Mouse (Mus musculus) hindbrain, embryonic 12.5 days (tissue): Measurements from ENCODE around the gene Flt4. TPM values are rescaled to one million over a fixed set of nuclear protein-coding genes. Genes with fewer than 3 reads are reported as not detected.

Experiments used
- ATAC-seq: fragments of 200-750 bp; cut with Nextera tagmentation; 2 replicates; pipeline ENCODE4 v1.8.0; 2017; ENCODE audit warnings: moderate TSS enrichment; ENCODE audit not compliant: low FRiP score
- H3K27ac ChIP-seq: fragments of 300-500 bp; sonication (generic); 2 replicates; pipeline ENCODE4 v1.5.1; 2016; ENCODE audit warnings: mild to moderate bottlenecking
- H3K27me3 ChIP-seq: fragments of 300-500 bp; sonication (generic); 2 replicates; pipeline ENCODE4 v1.6.1; 2016; ENCODE audit warnings: mild to moderate bottlenecking
- H3K36me3 ChIP-seq: fragments of 300-500 bp; sonication (generic); 2 replicates; pipeline ENCODE4 v1.6.1; 2016; ENCODE audit warnings: mild to moderate bottlenecking
- H3K4me1 ChIP-seq: fragments of 300-500 bp; sonication (generic); 2 replicates; pipeline ENCODE4 v1.6.1; 2016
- H3K4me2 ChIP-seq: fragments of 300-500 bp; sonication (generic); replicated peaks from 2 replicates; pipeline ENCODE4 v1.6.1; 2016; ENCODE audit warnings: mild to moderate bottlenecking
- H3K4me3 ChIP-seq: fragments of 300-500 bp; sonication (generic); 2 replicates; pipeline ENCODE4 v1.5.1; 2016; ENCODE audit warnings: mild to moderate bottlenecking
- H3K9ac ChIP-seq: fragments of 300-500 bp; sonication (generic); 2 replicates; pipeline ENCODE4 v1.6.1; 2016; ENCODE audit warnings: mild to moderate bottlenecking, moderate library complexity
- H3K9me3 ChIP-seq: fragments of 300-500 bp; sonication (generic); replicated peaks from 2 replicates; pipeline ENCODE4 v1.6.1; 2016; ENCODE audit warnings: mild to moderate bottlenecking
- whole genome bisulfite sequencing: fragments of 180-500 bp; shearing (Covaris S2); methylation state at CpG from one replicate; pipeline ENCODE4 v1.1.7; 2016; 5-methylcytosine and 5-hydroxymethylcytosine counted together
- polyA plus RNA-seq: library from polyadenylated mRNA; unstranded; fragments of >200 nt; fragmentation: Nextera tagmentation; extraction: Ambion mirVana; gene quantifications from 2 replicates; pipeline ENCODE4 v1.2.1, GENCODE M21; 2016

Gene Flt4
- polyA plus RNA-seq, 1 experiment from 2014 or later, result 3.3 TPM

DNA sequence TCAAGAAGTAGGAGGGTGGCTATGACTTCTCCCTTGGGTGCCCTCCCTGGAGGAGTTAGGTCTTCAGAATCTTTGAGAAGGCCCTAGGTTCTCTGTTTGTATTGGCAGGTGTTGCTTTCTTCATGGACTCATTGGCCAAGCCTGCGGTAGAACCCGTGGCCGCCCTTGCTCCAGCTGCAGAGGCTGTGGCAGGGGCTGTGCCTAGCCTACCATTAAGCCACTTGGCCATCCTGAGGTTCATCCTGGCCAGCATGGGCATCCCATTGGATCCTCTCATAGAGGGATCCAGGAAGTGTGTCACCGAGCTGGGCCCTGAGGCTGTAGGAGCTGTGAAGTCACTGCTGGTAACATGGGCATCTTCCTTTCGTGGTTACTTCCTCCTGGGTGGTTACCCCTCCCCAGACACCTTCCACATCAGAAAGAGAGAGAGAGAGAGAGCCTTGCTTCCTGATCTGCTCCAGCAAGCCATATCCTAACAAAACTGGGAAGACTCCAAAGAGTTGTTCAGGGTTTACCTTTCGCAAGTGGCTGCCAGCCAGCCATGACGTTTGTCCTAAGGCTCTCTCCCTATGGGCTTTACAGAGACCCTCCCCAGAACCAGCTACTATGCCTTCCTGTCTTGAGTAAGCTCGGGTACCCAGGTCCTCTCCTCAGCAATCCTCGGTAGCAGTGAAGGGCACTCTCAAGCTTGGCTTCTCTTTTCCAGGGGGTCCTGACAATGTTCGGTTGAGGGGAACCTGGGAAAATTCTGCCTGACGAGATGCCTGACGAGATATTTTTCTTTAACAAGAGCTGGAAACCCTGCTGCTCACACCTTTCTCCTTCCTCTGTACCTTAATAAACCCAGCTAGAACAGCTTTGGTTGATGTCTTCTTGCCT is 55.4 kb downstream of the Flt4 start:
- Histone ChIP-seq H3K4me1 (no peaks in the 10 kb centered on the region), H3K4me3 (no peak overlapping the region), H3K4me2 (no peak overlapping the region), H3K27me3 (no peaks in the 10 kb centered on the region), H3K27ac (no peak overlapping the region), H3K9ac (no peak overlapping the region), H3K36me3 (peaks cover 9% of the 10 kb centered on the region), H3K9me3 (no peaks in the 10 kb centered on the region)
- ATAC-seq, result no peak
- 81% methylated on average over 12 of the region's 12 CpGs for WGBS

- H3K36me3 ChIP-seq, result peaks cover 12% of the 10 kb centered on the region
- H3K4me2 ChIP-seq, result no peak overlapping the region
- H3K9ac ChIP-seq, result no peak overlapping the region
- no peak for ATAC-seq
- no peak overlapping the region for H3K4me3 ChIP-seq
- H3K27me3 ChIP-seq, result no peaks in the 10 kb centered on the region
- 88% methylated on average over 4 of the region's 4 CpGs for WGBS
- no peaks in the 10 kb centered on the region for H3K9me3 ChIP-seq
- no peaks in the 10 kb centered on the region for H3K4me1 ChIP-seq
- no peak overlapping the region for H3K27ac ChIP-seq
Measured at GRCm38 (mm10) chr11:49665462-49665861, 56.4 kb downstream of the Flt4 start.

DNA sequence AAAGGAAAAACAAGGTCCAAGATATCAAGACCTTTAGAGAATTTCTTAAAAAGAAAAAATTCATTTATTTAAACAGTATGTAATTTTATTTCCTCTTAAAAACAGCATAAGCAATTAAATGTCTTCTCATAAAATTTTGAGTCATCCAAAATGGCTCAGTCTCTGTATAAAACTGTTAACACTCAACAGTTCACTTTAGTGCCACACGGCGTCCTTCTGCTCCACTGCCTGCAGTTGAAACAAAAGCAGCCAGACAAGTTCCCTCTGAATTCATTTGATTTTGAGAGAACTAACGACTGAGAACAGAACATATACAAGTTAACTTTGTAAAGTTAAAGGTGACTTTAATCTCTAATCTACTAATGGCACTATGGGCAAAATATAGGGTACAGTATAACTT is 64.4 kb downstream of the Flt4 start:
- no peak overlapping the region for H3K4me2 ChIP-seq
- no peak overlapping the region for H3K4me3 ChIP-seq
- H3K9ac ChIP-seq, result no peak overlapping the region
- no peaks in the 10 kb centered on the region for H3K9me3 ChIP-seq
- ATAC-seq, result no peak
- H3K27me3 ChIP-seq, result no peaks in the 10 kb centered on the region
- 86% methylated on average over 3 of the region's 3 CpGs for WGBS
- H3K36me3 ChIP-seq, result peaks cover 51% of the 10 kb centered on the region
- H3K4me1 ChIP-seq, result no peaks in the 10 kb centered on the region
- no peak overlapping the region for H3K27ac ChIP-seq

DNA sequence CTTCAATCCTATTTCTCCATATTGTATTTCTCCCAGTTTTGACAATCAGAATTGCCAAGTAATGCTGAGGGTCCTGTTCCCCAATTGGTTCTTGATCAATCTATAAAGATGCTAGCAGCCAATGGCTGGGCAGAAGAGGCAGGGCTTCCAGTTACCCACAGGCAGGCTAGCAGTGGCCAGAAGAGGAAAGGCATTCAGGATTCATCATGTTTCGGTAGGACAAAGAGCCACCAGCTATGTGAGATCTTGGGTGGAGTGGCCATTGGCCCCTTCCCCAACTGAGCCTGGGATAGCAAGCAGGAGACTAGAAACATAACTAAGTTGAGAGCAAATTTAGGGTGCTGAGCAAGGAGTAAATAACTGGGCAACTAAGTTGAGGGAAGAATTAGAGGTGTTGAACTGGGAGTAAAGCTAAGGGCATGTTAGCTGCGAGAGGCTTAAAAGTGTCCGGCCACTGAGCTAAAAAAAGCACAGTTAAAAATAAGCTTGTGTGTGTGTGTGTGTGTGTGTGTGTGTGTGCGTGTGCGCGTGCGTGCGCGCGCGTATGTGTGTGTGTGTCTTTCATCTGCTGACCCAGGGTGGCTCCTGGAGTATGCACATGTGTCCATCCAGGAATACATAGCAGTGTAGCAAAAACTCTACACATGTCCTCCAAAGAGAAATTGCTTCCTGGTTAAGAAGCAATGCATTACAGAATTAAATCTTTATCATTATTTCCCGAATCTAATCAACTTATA is 75.3 kb downstream of the Flt4 start:
- H3K27ac ChIP-seq, result no peak overlapping the region
- no peak overlapping the region for H3K4me3 ChIP-seq
- no peak overlapping the region for H3K4me2 ChIP-seq
- H3K27me3 ChIP-seq, result no peaks in the 10 kb centered on the region
- WGBS, result 97% methylated on average over 12 of the region's 12 CpGs
- H3K36me3 ChIP-seq, result peaks cover 67% of the 10 kb centered on the region
- no peak overlapping the region for H3K9ac ChIP-seq
- H3K4me1 ChIP-seq, result no peaks in the 10 kb centered on the region
- no peak for ATAC-seq
- H3K9me3 ChIP-seq, result no peaks in the 10 kb centered on the region

GRCm38 (mm10) chr11:49695013-49695412 is 86.0 kb downstream of the Flt4 start:
- H3K36me3 ChIP-seq, result peaks cover 34% of the 10 kb centered on the region
- H3K9me3 ChIP-seq, result no peaks in the 10 kb centered on the region
- H3K4me2 ChIP-seq, result no peak overlapping the region
- H3K9ac ChIP-seq, result no peak overlapping the region
- H3K4me1 ChIP-seq, result 0 out of 2 replicates have a peak, but pooled peaks cover 2% of the 10 kb centered on the region
- 100% methylated on average over 3 of the region's 3 CpGs for WGBS
- no peak overlapping the region for H3K4me3 ChIP-seq
- no peak overlapping the region for H3K27ac ChIP-seq
- no peaks in the 10 kb centered on the region for H3K27me3 ChIP-seq
- no peak for ATAC-seq

GRCm38 (mm10) chr11:49695695-49696094 is 86.6 kb downstream of the Flt4 start:
- no peak overlapping the region for H3K9ac ChIP-seq
- peaks cover 29% of the 10 kb centered on the region for H3K36me3 ChIP-seq
- 97% methylated on average over 2 of the region's 2 CpGs for WGBS

DNA sequence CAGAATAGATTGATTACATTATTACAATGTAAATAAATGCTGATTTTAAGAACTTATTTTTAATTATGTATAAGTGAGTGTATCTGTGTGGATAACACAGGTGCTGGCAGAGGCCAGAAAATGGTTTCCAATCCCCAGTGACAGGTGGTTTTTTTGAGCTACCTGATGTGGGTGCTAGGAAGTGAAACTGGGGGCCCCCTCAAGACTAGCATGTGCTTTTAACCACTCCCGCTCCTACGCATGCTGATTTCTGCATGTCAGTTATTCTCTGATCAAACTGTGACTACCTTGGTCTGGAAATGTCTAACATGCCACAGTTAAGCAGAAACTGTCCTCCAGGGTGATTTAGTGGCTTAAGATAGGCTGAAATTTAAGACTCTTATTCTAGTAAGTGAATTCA is 87.4 kb downstream of the Flt4 start:
- Histone ChIP-seq H3K4me2 (no peak overlapping the region), H3K9me3 (no peaks in the 10 kb centered on the region), H3K4me1 (no peaks in the 10 kb centered on the region), H3K4me3 (no peak overlapping the region), H3K27ac (no peak overlapping the region), H3K27me3 (no peaks in the 10 kb centered on the region), H3K9ac (no peak overlapping the region), H3K36me3 (peaks cover 33% of the 10 kb centered on the region)
- WGBS, result 100% methylated on average over 2 of the region's 2 CpGs
- no peak for ATAC-seq

More at GRCm38 (mm10) chr11:49695695-49696094, 86.6 kb downstream of the Flt4 start:
- Histone ChIP-seq H3K4me1 (0 out of 2 replicates have a peak, but pooled peaks cover under 1% of the 10 kb centered on the region), H3K27ac (no peak overlapping the region), H3K4me3 (no peak overlapping the region), H3K27me3 (no peaks in the 10 kb centered on the region), H3K9me3 (no peaks in the 10 kb centered on the region), H3K4me2 (no peak overlapping the region)
- ATAC-seq, result no peak

- peaks cover 37% of the 10 kb centered on the region for H3K36me3 ChIP-seq
- no peak overlapping the region for H3K4me2 ChIP-seq
- H3K9me3 ChIP-seq, result no peaks in the 10 kb centered on the region
- H3K4me1 ChIP-seq, result no peaks in the 10 kb centered on the region
- no peaks in the 10 kb centered on the region for H3K27me3 ChIP-seq
- no peak overlapping the region for H3K9ac ChIP-seq
- H3K4me3 ChIP-seq, result no peak overlapping the region
- WGBS, result 97% methylated on average over 5 of the region's 5 CpGs
- no peak overlapping the region for H3K27ac ChIP-seq
- no peak for ATAC-seq
Measured at GRCm38 (mm10) chr11:49697779-49698178, 88.7 kb downstream of the Flt4 start.

DNA sequence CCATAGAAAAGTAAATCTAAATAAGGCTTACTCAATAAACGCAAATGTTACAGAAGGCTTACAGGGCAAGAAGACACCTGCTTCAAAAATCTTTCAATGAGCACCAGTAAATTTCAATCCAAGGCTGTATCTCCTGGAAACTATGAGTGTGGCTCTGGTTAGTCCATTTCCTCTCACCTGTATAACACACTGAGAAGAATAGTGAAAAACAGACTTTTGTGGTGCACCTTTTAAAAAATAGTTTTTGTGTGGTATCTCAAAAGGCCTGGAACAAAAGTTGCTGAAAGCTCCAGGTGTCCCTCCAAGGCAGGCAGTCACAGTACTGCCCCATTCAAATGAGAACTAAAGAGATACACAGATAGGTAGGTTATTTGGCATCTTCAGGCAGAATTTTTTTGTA is 90.0 kb downstream of the Flt4 start:
- WGBS, result 97% methylated on average over 1 of the region's 1 CpGs
- no peak for ATAC-seq
- H3K27me3 ChIP-seq, result no peaks in the 10 kb centered on the region
- no peak overlapping the region for H3K9ac ChIP-seq
- no peaks in the 10 kb centered on the region for H3K9me3 ChIP-seq
- H3K36me3 ChIP-seq, result peaks cover 37% of the 10 kb centered on the region
- no peak overlapping the region for H3K4me3 ChIP-seq
- H3K27ac ChIP-seq, result no peak overlapping the region
- H3K4me1 ChIP-seq, result no peaks in the 10 kb centered on the region
- no peak overlapping the region for H3K4me2 ChIP-seq

GRCm38 (mm10) chr11:49702014-49702413 is 93.0 kb downstream of the Flt4 start:
- no peak overlapping the region for H3K4me2 ChIP-seq
- H3K4me3 ChIP-seq, result no peak overlapping the region
- no peak for ATAC-seq
- no peaks in the 10 kb centered on the region for H3K27me3 ChIP-seq
- H3K27ac ChIP-seq, result no peak overlapping the region
- H3K36me3 ChIP-seq, result peaks cover 56% of the 10 kb centered on the region
- H3K9me3 ChIP-seq, result no peaks in the 10 kb centered on the region
- H3K4me1 ChIP-seq, result no peaks in the 10 kb centered on the region
- WGBS, result 99% methylated on average over 8 of the region's 8 CpGs
- no peak overlapping the region for H3K9ac ChIP-seq
